Mouse (Mus musculus) gastrocnemius, postnatal 4 days (tissue): ENCODE measurements around the gene Spry1. TPM values are rescaled to one million over a fixed set of nuclear protein-coding genes. Genes with fewer than 3 reads are reported as not detected.

Source experiments
- DNase-seq, 2 experiments: peaks; one replicate each; pipeline ENCODE4 v3.0.0; 2021 to 2022; ENCODE audit warnings: low spot score in 2 of 2, mixed read lengths in 2 of 2
- total RNA-seq, 2 experiments: library from RNA; stranded (reverse); gene quantifications; 2 replicates each; pipeline ENCODE4 v1.2.3; 2021

Spry1 gene
- total RNA-seq, 2 experiments from 2014 or later, result 67.4 to 74.2 TPM

DNA sequence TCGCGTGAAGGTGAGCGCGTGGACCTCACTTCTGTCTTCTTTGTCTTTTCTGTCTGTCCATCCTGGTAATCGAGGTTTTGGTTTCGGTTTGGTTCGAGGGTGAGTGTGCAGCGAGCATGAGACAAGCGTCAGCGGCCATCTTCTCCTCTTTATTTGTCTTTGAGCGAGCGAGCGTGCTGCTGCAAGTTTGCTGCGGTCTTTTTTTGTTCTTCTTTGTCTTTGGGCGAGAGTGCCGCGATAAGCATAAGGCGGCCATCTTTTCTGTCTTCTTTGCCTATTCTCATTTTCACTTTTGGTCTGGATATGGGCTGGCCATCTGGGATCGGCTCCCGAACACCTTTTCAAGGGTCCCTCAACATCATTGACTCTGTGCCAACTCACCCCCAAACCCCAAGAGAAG is 29.4 kb downstream of the Spry1 start:
- no peak for DNase-seq

DNA sequence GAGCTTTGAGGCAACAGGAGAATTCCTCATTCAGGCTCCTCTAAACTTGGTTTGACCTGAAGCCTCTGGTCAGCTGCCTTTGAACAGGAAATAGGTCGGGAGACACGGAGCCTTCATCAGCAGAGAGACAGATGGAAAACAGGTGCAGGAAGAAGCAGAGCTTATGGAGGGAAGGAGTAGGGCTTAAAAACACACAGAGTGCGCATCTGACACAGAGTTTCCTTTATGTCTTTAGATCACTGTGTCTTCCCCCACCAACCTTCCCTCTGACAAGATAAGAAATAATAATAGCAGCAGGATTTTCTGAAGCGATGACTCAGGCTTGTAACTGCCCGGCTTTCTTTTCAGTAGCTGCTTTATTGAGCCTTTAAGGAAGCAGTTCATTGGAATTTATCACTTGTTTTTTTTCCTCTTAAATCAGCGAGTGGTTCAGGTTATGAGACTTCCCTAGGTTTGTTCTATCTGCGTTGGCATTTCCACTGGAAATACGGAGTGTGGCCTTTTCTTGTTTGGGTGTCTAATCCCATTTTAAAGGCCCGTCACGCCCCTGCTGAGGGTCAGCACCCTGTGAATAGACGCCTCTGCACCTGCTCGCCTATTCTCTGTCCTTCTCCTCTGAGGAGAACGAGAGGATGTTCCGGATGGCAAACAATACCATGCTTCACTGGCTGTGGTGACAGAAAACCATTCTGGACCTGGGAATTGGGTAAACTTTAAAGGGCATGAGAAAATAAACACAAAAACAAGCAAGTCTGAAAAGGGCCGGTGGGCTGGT is 32.7 kb downstream of the Spry1 start:
- DNase-seq, result no peak

DNA sequence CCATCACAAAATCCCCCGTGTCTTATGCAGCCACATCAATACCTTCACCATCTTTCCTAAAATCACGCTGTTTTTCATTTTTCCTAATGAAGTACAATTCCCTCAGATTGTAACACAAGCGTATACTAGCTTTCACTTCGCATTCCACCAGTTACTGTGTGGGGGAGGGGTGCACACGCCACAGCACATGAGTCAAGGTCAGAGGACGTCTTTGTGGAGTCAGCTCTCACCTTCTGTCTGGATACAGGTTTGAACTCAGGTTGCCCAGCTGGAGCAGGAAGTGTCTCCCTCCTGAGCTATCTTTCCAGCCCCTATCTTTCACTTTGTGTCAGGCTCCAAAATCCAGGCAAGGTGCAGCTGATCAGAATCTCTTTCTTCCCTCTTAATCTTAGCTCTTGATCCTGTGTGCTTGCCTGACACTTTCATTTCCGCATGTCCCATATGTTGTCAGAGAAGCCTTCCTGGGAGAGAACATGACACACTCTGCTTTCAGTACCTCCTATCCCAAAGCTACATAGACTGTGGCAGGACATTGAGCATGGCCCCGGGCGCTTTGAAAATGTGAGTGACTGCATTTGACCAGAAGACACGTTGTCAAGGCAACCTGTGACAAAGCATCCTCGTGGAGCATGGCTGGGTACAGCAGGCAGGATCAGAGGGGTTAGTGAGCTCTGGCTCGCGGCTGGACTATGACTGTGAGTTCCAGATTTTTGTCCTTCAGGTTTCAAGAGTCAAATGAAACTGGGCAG is 33.9 kb downstream of the Spry1 start:
- no peak for DNase-seq

DNA sequence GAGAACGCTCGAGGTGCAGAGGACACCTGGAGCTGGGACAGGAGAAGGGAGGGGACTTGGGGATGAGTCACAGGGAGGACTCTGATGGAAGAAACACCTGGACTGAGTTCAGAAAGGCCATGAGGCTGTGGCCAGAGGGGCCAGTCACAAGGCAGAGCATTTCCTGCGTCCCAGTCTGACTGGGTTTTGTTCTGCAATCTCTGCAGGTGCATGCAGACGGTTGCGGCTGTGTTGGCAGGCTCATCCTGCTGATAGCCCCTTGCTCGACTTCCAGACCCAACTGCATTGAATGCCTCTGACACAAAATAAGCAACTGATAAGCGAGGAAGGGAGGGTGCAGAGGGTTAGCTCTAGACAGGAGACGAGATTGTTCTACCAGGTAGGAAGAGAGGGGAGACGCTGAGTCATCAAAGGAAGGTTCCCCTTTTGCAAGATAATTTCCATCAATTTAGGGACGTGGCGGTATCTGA is 35.3 kb downstream of the Spry1 start:
- no peak for DNase-seq

DNA sequence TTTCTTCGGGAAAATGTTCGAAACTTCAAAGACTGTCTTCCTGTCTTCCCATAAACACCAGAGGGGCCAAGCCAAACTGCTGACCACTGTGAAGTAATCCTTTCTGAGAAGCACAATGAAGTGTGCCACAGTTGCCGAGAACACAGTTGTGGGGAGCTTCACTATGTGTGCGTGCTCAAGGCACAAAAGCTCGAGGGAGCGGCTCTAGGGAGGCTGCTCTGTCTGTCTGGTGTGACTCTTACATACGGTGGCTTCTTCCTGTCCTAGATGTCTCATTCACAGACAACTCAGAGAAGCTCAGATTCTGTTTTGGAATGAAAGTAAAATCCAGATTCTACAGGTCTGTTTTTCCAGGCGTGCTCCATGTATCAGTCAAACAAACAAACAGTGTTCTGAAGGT is 36.5 kb downstream of the Spry1 start:
- no peak for DNase-seq

DNA sequence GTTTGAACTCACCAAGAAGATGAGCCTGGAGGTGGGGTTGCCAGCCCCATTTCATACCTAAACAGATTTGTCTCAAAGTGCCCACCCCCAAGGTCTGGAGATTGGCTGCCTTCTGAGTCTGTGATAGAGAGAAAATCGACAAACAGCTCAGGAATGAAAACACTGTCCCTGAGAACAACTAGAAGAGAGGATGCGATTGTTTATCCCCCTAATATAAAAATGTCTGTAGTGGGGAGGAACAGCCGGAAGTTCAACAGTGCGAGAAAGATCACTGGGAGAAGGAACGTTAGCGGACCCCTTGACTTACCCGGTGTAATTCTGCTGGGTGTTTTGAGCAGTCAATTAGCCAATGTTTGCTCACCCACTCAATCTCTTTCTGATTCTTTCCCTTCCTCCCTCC is 46.5 kb downstream of the Spry1 start:
- no peak for DNase-seq

DNA sequence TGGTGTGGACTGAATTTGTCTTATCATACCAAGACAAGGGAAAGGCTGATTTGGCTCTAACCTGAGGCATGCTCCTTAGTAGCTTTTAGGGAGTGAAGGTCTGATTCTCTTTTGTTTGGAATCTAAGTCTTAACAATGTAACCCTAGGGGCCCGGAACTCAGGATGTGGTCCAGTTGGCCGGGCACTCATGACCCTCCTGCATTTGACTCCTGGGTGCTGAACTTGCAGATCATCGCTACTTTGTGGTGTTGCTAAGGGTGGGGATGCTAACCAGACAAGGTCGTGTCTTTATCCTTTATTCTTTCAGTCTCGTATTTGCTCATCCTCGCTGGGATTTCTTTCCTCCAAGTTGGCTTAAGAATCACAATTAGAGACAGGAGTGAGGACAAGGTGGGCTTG is 47.0 kb downstream of the Spry1 start:
- no peak for DNase-seq

DNA sequence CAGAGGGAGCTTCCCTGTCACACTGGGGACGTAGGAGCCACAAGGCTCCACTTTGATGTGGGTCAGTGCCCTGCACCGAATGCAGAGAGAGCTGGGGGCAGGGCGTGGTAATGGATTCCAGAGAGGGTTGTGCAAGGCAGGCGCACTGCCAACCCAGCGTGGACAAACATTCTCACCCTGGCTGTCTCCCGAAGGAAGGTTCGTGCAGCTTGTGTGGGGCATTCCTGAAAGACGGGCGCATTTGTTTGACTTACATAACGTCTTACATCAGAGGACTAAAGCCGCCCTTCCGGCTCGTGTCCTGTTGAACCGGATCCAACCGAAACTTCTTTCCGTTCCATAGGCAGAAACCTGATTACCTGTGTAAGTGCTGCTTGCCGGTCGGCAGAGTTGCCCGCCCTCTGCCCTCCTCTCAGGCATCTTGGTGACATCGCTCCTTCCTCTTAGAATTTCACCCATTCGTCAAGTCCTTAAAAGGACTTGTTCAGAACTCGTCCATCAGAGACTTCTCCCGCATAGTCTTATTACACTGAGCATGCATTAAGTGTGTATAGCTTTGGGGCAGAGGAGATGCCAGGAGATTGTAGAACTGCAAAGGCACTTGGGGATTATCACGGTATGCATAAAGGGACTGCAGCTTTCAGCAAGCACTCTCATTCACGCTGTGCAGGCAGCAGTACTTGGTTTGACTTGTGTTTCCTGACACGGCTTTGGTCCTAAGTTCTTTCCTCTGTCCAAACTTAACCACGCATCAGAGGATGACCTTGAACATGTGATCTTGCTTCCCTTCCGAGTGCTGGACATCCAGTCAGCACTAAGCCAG is 47.6 kb downstream of the Spry1 start:
- peak; percentile 27 to 54 for DNase-seq

DNA sequence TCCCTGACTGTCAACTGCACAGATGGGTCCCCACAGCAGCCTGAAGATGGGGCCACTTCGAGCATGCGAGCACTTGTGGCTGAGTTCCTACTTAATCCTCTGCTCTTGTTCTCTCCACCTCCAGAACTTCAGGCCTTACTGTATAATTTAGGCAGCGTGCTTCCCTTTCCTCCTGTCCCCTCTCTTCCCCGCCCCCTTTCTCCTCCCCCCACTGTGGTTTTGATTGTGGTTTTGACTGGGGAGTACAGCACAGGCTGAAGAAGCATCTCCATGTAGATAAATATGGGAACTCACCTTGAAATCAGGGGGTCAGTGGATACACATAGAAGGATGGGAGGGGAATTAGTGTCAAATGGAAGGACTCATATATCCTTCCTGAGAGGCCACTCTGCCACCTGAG is 53.2 kb downstream of the Spry1 start:
- no peak for DNase-seq

DNA sequence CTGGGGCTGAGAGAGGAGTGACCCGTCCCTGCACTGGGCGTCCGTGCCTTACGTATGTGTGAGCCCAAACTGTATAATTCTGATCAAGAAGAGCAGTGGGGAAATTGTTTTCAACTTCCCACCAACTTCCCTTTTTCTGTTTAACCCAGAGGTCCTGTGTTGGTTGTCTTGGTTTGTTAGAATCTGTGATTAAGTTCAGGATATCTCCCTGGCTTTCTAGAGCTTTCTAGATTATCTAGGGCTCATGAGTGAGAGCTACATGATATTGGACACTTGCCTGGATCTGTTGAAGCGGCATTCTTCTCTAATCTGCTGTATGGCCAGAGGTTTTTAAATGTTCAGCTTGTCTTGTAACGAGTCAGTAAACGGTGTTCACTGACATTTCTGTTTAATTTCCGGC is 53.8 kb downstream of the Spry1 start:
- no peak for DNase-seq

Other genes with a start within 250 kb of the Spry1 start
- 10 to 100 TPM; 25.9 to 27.6 TPM for gene Spata5, start 220.1 kb upstream of the Spry1 start, total RNA-seq
- 10 to 100 TPM; 17.3 to 18.5 TPM for gene Nudt6, start 219.7 kb upstream of the Spry1 start, total RNA-seq
- under 1 TPM in 1 of 2 experiments, not detected in 1; 0.21 TPM for gene Gm5148, start 84.5 kb downstream of the Spry1 start, total RNA-seq